Mouse (Mus musculus): ENCODE measurements at regions not wholly inside any gene's neighbourhood (a gene's known extent, or its start where the extent isn't known, plus 50 kb on each side); places are given as distances from the start of the nearest gene placed in this dataset.

DNA sequence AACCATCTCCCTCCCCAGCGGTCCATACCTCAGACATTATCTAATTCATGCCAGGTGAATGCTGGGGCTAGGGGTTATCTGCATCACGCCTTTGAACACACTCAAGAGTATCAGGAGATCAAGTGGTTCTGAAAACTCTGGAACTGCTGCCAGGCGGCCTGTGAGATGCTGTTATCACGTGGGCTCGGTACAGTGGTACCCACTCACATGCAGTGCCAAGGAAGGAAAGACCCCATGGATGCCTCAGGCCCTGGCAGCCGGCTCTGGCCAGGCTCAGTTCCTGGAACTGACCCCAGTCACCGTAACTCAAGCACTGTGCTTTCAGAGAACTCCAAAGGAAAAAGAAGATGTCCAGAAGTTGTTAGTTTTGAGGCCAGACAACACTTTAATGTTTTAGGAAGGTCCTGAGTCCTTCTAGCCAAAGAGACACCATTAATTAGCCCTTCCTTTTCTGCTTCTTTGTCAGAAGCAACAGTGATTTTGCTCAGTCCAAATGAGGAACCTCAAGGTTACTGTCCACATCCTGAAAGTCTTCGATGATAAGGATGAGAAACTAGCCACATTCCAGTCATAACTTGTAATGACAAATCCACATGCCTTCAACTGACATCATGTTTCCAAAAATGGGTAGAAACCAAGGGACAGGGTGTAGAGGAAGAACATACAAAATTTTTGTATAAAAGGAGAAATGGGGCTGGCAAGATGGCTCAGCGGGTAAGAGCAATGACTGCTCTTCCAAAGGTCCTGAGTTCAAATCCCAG, 126.1 kb downstream of the Zbtb18 start:
- no peak for DNase-seq (ENCODE audit: low spot score in 2 of 2)

DNA sequence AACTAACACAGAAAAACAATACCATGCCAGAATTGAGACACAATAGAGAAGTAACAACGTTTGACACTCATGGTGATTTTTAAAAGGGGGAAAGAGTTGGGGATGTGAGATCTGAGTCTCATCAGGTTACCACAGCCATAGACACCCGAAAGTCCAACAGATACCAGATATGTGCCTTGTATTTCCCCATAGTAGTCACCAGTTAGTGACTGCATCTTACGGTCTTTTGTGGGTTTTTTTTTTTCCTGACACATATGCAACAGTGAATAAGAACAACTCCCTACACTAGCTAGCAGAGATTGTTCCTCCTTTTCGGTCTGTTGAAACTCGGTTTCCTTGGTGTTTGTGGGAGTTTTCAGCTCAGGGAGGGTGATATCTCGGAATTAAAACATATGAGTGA, 127.4 kb downstream of the Zbtb18 start:
- DNase-seq (ENCODE audit: low spot score in 2 of 2): no peak

DNA sequence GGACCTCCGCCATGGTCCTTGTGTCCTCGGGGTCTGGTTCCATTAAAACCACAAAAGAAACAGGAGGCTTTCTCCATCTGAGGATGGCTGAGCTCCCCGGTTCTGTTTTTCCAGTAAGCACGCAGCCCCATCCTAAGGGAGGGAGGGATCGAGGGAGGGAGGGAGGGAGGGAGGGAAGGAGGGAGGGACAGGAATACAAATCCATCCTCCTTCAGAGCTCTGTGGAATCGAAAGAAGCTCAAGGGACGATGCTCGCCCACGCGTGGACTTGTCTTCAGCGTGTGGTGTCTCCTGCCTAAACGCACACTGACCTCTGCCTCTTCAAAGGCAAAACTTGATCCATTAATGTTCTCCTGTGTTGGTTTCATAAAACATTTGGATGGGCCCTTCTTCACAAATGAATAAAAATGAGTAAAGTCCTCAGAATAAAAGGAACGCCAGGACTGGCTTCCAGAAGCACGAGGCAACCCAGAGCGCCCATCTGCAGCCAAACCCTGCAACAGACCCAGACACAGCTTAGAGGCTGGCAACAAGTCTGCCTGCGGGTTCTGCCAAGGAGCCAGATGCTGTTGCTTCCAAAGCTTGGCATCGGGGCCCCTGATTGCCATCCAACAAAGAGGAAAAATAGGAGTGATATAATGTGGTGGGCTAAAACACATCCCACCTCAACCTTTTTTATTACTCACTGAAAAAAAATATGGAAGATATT, 131.0 kb downstream of the Zbtb18 start:
- peak in 1 of 2 experiments; percentile 47 for DNase-seq (ENCODE audit: low spot score in 2 of 2)

DNA sequence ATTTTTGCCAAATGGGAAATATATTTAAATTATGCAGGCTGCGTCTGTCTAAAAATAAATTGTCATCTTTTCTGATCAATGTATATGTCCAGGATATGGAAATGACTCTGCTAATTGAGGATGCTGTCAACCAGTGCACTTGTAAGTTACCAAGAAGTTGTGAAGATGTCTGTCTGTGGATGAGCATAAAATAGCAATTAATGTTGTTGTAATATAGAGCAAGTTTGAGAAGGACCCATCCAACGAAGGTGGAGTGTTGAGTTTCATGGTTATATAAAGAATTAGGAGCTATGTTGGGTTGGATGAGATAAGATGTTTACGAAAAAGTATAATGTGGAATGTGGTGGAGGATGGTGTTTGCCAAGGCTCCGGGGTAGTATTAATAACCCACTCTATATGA, 131.6 kb downstream of the Zbtb18 start:
- DNase-seq (ENCODE audit: low spot score in 2 of 2): no peak

DNA sequence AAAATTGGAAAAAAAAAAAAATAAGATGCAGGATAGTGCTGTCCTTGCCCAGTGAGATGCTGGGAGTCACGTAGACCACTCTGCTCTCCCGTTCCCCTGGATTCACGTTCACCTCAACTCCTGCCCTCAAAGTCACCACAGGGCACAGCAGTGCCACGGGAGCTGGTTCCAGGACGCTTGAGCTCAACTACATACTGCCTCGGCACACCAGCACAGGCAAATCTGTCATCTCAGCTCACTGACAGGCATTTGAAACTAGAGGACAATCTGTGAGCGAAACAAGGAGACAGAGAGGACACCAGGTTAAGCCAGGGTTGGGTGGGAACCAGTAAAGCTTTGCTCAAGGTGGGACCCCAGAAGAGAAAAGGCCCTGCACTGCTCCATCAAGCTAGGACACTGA, 132.2 kb downstream of the Zbtb18 start:
- DNase-seq (ENCODE audit: low spot score in 2 of 2): no peak

DNA sequence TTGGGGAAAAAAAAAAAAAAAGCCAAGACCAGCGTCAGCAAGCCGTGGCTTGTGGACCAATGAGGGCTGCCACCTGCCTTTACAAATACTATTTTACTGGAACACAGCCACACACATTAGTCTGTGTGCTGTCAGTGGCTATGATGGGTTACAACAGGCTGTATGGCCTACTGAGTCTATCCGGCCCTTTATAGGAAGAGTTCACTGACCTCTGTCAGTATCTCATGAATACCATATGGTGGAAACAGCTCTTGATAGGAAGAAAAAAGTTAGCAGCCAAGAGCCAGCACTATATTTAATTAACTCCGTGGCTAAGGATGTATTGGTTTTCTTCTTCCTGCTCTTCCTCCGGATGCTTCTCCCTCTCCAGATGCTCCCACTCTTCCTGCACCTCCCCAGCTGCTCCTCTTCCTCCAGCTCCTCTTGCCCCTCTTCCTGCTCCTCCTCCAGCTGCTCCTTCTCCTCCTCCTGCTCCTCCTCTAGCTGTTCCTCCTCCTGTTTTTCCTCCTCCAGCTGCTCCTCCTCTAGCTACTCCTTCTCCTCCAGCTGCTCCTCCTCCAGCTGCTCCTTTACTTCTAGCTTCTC, 142.2 kb downstream of the Zbtb18 start:
- DNase-seq (ENCODE audit: low spot score in 2 of 2): no peak

DNA sequence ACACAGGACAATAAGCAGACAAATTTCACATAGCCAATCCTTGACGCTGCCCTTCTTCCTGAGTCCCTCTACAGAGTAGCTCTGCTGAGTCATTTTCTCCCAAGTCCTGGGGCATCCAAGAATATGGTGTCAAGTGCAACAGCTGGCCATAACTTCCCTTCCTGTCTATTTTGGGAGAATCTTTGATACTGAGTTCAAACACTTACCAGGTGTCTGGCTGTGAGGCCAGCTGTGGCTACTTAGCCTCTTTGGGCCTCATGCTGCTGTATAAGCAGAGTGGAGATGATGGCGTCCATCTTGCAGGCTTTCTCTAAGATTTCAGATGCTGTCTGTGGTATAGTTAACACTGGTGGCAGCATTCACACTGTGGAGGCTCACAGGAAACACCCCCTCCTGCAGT, 143.2 kb downstream of the Zbtb18 start:
- no peak for DNase-seq (ENCODE audit: low spot score in 2 of 2)

DNA sequence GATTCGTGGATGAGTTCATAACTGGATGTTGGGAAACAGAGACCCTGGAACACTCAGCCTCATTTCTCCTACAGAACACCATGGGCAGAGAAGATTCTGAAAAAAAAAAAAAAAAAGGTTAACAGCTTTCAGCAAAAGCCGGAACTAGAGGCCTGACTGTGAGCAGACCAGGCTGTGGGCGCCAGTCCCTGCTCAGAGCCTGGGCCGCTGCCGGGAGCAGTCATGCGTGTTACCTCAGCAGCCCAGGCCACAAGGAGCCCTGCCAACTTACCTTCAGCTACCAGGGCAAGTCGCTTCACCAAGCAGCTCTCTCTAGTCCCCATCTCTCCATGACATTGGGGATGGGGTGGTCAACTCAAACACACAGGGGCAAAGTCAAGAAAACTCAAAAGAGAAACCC, 140.6 kb upstream of the 1700016C15Rik start:
- DNase-seq (ENCODE audit: low spot score in 2 of 2): no peak

DNA sequence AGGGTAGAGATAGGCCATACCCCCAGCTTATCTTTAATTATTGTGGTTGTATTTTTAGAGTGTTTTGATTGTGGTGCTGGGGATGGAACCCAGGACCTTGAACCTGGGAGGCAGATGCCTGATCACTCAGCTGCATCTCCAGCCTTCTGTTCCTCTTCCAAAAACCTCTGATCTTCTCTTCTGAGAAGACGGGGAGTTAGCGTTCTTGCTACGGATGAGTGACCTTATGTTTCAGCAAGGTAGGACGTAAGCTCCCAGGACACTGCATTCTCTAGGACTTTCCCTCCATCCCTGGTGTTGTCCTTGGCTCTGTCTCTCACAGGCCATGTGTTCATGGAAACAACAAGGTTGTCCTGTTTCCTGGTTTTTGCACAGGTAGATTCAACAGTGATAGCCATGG, 140.0 kb upstream of the 1700016C15Rik start:
- DNase-seq (ENCODE audit: low spot score in 2 of 2): no peak

DNA sequence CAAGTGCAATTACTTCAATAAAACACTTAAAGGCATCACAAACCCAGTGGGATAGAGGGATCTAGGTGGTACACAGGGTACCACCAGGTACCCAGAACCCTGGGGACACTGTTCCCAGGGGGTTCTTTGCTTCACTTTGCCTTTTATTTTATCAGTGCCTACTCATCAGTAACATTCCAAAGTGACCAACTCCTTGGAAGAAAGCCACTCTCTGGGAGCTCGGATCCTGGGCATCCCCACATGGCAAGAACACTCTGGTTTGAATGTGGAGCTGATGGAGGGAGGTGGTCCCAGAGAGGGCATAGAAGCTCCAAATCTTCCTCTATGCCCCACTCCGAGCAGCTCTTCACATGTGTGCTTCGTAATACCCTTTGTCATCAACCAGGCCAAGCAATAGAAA, 137.9 kb upstream of the 1700016C15Rik start:
- no peak for DNase-seq (ENCODE audit: low spot score in 2 of 2)

DNA sequence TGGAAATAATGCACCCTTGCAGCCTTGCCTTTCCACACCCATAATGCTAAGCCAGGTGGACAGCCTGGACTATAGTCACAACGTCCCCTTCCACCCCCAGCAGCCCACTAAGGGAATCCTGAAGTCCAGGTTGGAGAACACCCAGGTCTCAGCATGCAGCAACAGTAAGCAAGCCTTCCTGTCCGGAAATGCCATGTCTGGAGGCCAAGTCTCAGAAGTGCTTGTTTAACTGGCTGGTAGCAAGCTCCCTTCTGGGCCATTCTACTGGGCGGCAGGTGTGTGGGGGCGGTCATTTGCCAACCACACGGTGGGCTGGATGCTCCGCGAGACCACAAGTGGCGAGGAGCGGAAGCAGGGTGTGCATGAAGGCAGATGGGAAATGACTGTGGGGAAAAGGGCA, 137.3 kb upstream of the 1700016C15Rik start:
- DNase-seq (ENCODE audit: low spot score in 2 of 2): no peak

DNA sequence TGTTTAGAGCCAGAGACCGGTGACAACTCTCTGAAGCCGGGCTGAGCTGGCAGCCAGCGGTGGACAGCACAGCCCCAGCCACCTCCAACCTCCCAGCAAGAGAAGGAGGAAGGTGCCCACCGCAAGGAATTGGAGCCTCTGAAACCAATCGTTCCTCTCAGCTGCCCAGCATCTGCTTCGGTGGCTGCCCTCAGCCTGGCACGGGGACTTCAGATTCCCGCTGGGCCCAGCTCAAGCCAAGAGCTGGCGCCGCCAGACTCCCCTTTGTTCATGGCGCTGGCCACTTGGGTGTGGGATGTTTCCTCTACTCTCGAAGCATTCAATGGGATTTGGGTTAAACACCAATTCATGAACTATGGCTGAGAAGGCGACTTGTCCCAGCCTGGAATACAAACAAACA, 135.3 kb upstream of the 1700016C15Rik start:
- DNase-seq (ENCODE audit: low spot score in 2 of 2): no peak

DNA sequence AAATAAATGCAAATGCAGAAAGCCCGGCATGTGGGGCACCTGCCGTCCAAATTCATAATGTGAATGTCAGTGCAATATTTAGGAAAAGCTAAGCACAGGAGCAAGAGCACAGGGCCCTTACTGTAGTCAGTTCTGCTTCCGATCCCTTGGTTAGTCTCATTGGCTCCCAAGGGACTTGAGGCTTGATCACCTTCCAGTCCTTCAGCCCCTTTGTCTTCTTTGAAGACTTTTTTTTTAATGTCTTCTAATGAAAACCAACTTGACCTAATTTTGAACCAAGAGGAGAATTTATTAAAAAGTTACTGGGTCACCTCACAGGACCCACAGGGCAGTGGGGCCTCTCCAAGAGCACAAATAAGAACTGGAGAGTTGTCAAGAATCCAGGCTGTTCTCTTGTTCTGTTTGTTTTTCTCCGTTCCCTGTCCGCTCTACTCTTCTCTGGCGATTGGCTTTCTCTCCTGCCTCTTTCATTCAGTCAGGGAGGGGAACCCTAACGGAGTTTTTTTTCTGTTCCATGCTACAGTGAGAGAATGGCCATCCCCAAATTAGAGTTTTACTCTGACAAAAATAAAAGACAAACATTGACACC, 134.2 kb upstream of the 1700016C15Rik start:
- no peak for DNase-seq (ENCODE audit: low spot score in 2 of 2)

DNA sequence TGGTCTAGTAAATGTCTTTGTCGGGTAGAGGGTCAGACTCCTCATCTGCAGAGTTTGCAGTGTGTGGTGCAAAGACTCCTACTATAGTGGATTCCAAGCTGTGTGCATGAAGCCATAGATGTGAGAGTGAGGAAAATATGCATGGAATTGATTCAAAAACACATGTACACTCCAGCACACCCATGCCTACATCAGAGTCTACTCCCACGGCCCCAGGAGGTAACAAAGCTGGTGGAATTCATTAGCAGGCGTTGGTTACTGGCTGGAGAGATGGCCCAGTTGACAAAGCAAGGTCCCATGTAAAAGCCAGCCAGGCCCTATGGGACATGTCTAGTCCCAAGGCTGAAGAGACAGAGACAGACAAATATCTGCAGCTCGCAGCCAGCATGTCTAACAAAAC, 132.6 kb upstream of the 1700016C15Rik start:
- no peak for DNase-seq (ENCODE audit: low spot score in 2 of 2)

DNA sequence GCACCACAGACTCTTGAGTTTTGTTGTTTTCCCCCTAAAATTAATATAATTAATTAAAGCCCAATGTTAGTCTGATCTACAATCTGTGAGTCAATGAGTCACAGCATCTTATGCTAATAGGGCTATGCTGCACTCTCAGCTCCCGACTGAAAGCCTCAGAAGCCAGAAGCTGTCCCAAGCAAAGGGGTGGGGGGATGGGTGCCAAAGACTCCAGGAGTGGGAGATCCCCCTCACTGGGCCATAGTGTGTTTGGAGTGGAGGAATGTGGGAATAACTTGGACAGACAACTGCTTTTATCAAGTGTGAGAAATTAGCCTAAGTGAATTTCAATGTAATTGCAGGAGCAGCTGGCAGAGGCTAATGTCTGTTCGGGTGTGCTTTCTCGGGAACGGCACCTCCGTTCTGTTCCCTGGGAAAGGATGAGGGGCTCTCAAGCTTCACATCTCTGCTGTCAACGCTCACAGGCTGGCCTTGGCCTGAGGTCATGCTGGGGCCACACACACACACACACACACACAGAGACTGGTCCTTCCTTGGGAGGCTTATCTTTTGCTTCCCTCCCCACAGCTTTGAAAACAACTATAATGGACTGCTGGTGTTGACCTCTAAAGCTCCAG, 124.2 kb upstream of the 1700016C15Rik start:
- DNase-seq (ENCODE audit: low spot score in 2 of 2): no peak

DNA sequence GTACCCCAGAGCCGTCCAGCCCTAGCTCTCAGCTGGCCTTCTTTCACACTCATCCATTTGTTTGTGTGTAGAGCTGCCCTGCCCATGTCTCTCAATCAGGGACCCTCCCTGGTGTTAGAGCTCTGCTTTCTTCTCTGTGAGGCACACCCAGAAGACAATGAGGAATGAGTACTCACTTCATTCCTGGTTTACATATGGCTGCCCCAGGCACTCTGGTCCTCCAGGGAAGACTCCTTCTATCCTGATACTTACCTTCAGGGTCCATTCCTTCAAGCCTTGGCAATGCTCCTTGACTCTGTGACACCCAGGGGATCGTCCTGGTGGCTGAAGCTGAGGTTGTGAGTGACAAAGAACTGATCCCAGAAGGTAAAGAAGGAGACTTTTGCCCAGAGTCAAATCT, 122.0 kb upstream of the 1700016C15Rik start:
- DNase-seq (ENCODE audit: low spot score in 2 of 2): no peak

DNA sequence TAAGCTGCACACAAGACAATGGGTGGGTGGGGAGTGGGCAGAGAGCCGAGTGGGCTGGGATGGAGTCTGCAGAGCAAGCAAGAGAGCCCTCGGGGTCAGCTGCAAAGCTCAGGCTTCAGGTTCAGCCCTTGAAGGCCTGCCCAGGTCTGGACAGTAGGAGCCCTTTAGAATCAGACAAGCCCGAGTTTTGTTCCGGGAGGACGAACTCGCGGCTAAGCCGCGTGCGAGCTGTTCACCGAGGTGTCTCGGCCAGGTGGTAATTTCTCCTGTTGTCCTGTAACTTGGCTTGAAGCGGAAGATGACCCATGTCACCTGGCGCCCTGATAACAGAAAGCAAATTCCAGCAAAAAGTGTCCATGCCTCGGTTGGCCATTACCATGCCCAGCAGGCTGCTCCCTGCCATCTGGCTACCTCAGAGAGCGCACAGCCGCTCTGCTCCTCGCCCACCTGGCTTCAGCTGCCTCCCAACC, 121.0 kb upstream of the 1700016C15Rik start:
- DNase-seq (ENCODE audit: low spot score in 2 of 2): no peak

DNA sequence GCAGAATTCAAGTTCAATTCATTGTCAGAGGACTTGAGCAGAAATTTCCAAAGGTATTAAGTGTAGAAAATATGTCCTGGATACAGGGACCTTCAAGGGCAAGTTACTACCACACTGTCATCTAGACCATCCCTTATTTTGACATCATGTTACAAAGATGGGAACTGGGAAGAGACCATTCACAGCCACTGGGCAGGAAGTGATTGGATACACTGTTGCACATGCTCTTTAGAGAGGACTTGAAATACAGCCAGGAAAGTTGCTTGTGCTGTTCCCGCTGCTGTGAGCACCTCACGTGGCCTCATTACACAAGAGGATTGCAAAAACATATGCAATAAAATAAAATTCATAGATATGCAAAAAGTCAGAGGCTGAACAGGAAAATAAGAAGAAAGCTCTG, 120.4 kb upstream of the 1700016C15Rik start:
- DNase-seq (ENCODE audit: low spot score in 2 of 2): no peak

DNA sequence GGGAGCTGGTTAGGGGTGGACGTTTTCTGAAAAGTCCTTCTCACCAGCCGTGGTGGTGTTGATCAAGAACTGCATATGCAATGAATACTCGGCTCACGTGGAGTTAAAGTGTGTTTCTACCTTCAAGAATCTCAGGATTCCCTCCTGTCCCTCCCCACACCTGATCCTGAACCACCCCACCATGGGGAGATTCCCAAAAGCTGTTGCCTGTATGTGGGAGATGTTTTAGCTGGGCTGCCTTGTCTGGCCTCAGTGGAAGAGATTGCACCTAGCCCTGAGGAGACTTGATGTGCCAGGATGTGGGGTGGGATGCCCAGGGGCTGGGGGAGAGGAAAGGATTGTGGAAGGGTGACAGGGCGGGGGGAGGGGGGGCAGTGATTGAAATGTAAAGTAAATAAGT, 119.9 kb upstream of the 1700016C15Rik start:
- DNase-seq (ENCODE audit: low spot score in 2 of 2): no peak

DNA sequence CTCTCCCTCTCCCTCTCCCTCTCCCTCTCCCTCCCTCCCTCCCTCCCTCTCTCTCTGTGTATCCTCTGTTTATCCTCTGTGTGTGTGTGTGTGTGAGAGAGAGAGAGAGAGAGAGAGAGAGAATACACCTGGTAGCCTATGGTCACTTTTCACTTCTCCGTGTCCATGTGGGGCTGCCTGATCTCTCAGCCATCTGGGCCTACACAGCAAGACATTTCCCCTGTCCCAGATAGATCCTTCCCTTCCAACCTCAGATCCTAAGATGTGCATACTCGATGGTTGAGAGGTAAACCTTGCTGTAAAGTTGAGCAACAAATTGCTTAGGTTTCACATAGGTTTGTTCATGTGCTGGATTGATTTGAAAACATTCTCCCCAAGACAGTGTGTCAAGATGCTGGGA, 119.5 kb upstream of the 1700016C15Rik start:
- no peak for DNase-seq (ENCODE audit: low spot score in 2 of 2)

DNA sequence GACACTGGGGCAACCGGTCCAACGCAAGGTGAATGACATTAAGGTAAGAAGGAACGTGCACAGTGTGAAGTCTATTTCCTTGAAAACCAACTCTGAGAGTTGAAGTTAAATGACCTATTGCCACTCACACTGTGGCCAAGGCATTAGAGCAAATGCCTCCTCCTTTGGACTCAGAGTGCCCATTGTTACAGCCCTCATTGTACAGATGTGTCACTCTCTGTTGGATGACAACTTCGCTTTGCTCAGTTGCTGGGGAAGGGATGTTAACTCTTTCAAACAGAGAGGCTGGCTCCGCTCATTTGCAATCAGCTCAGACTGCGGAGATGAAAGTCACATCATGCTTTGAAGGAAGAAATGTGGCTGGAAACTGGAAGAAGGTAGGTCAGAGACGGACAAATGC, 117.1 kb upstream of the 1700016C15Rik start:
- DNase-seq (ENCODE audit: low spot score in 2 of 2): no peak

DNA sequence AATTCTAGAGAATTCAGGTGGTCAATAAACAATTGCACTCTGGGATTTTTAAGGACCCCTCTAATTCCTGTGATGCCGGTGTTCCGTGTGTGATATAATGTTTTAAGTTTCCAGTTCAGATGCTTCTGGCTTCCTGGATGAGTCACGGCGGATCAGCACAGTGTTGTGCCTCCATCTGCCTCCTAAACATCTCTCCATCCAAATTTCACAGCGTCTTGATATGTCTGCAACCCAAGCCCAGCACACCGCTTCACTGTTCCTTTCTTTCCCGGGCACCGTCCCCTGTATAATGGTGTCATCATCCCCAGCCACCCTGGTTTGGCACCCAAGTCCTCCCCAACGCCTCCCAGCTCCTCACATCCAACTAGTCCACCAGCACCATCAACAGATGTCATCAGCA, 114.0 kb upstream of the 1700016C15Rik start:
- DNase-seq (ENCODE audit: low spot score in 2 of 2): no peak

All from gastrocnemius, postnatal 4 days (tissue).